Mouse (Mus musculus) G1E (cell line): ENCODE data around the gene Fbxl2.

ENCODE experiments used
- CTCF ChIP-seq: IDR thresholded peaks from 2 replicates; pipeline ENCODE4 v1.5.1; 2012; ENCODE audit warnings: low read depth, low read length, inconsistent platforms, mixed read lengths
- GATA1 ChIP-seq: IDR thresholded peaks from 2 replicates; pipeline ENCODE4 v1.6.1; 2012; ENCODE audit warnings: borderline replicate concordance, low read length, inconsistent platforms, mixed read lengths

GRCm38 (mm10) chr9:113947216-113947615, 98.8 kb downstream of the Fbxl2 start:
- no peak for TF ChIP-seq CTCF
- no peak for TF ChIP-seq GATA1
